Mouse (Mus musculus) CH12.LX (cell line): ENCODE measurements around the gene Tgfbr3. TPM values are rescaled to one million over a fixed set of nuclear protein-coding genes. Genes with fewer than 3 reads are reported as not detected.

Experiments
- DNase-seq: peaks from one replicate; pipeline ENCODE4 v3.0.0-alpha.2; 2013; ENCODE audit errors: extremely low read depth
- H3K27ac ChIP-seq: 2 replicates; pipeline ENCODE4 v1.5.1; 2012; ENCODE audit warnings: low read depth, mild to moderate bottlenecking, control low read depth, moderate library complexity; ENCODE audit not compliant: insufficient read depth
- H3K27me3 ChIP-seq: replicated peaks from 2 replicates; pipeline ENCODE3; 2012; ENCODE audit warnings: inconsistent platforms
- H3K36me3 ChIP-seq, 2 experiments: replicated peaks in 1 of 2; 2 replicates each; pipeline versions ENCODE3 to v1.6.1; 2012; ENCODE audit warnings: inconsistent platforms in 1 of 2, low read length in 1 of 2, mild to moderate bottlenecking in 1 of 2, mixed read lengths in 1 of 2, moderate library complexity in 1 of 2; ENCODE audit not compliant: control insufficient read depth in 1 of 2, insufficient read depth in 1 of 2
- H3K4me1 ChIP-seq, 2 experiments: 2 replicates each; pipeline ENCODE4 v1.6.1; 2012; ENCODE audit warnings: inconsistent platforms in 1 of 2, moderate library complexity in 1 of 2; ENCODE audit not compliant: insufficient read depth in 2 of 2, control insufficient read depth in 1 of 2
- H3K4me2 ChIP-seq: 2 replicates; pipeline ENCODE4 v1.6.1; 2012; ENCODE audit warnings: low read depth, mild to moderate bottlenecking, control low read depth; ENCODE audit not compliant: poor library complexity, insufficient read depth, severe bottlenecking
- H3K4me3 ChIP-seq, 3 experiments: fragments of 150-350 bp in 1 of 3; sonication (generic) in 1 of 3; replicated peaks in 1 of 3; 2 replicates each; pipeline versions ENCODE3 to v1.5.1; 2011 to 2012; ENCODE audit warnings: low read depth in 2 of 3, low read length in 2 of 3, mild to moderate bottlenecking in 2 of 3, moderate library complexity in 2 of 3, control low read depth in 1 of 3, improper control_type of control experiment in 1 of 3, inconsistent platforms in 1 of 3, mixed read lengths in 1 of 3; ENCODE audit not compliant: poor library complexity in 1 of 3
- H3K79me2 ChIP-seq: replicated peaks from 2 replicates; pipeline ENCODE4 v1.6.1; 2012; ENCODE audit warnings: mild to moderate bottlenecking, moderate library complexity; ENCODE audit not compliant: control insufficient read depth, poor library complexity, insufficient read depth, severe bottlenecking; ENCODE audit errors: extremely low read depth
- H3K9ac ChIP-seq: 2 replicates; pipeline ENCODE4 v1.6.1; 2012; ENCODE audit warnings: low read depth, mild to moderate bottlenecking, control low read depth, moderate library complexity; ENCODE audit not compliant: insufficient read depth
- H3K9me3 ChIP-seq: replicated peaks from 2 replicates; pipeline ENCODE3; 2012; ENCODE audit warnings: low read length, inconsistent platforms, mixed read lengths
- BHLHE40 ChIP-seq: IDR thresholded peaks from 2 replicates; pipeline ENCODE4 v1.6.1; 2011; ENCODE audit warnings: mild to moderate bottlenecking, low read depth, low read length, improper control_type of control experiment
- CHD1 ChIP-seq: IDR thresholded peaks from 2 replicates; pipeline ENCODE4 v1.6.1; 2012; ENCODE audit warnings: low read depth, low read length, improper control_type of control experiment, inconsistent platforms
- E2F4 ChIP-seq: IDR thresholded peaks from 2 replicates; pipeline ENCODE4 v1.6.1; 2011; ENCODE audit warnings: low read depth, low read length, improper control_type of control experiment; ENCODE audit not compliant: insufficient replicate concordance
- ELF1 ChIP-seq: IDR thresholded peaks from 2 replicates; pipeline ENCODE4 v1.6.1; 2014; ENCODE audit warnings: low read depth, mild to moderate bottlenecking, inconsistent platforms, low read length, improper control_type of control experiment
- EP300 ChIP-seq: IDR thresholded peaks from 2 replicates; pipeline ENCODE4 v1.6.1; 2011; ENCODE audit warnings: low read length, improper control_type of control experiment
- GABPA ChIP-seq: IDR thresholded peaks from 2 replicates; pipeline ENCODE4 v1.6.1; 2012; ENCODE audit warnings: low read depth, low read length, improper control_type of control experiment, inconsistent platforms; ENCODE audit not compliant: insufficient replicate concordance
- IRF4 ChIP-seq: IDR thresholded peaks from 2 replicates; pipeline ENCODE4 v1.6.1; 2014; ENCODE audit warnings: low read depth, mild to moderate bottlenecking, inconsistent platforms, low read length, improper control_type of control experiment
- JUND ChIP-seq: conservative IDR thresholded peaks from 2 replicates; pipeline ENCODE4 v1.6.1; 2011; ENCODE audit warnings: low read depth, low read length, improper control_type of control experiment
- KAT2A ChIP-seq: IDR thresholded peaks from 2 replicates; pipeline ENCODE4 v1.6.1; 2012; ENCODE audit warnings: low read length, improper control_type of control experiment, inconsistent platforms; ENCODE audit not compliant: insufficient replicate concordance
- MEF2A ChIP-seq: IDR thresholded peaks from 2 replicates; pipeline ENCODE4 v1.6.1; 2014; ENCODE audit warnings: low read depth, mild to moderate bottlenecking, inconsistent platforms, low read length, improper control_type of control experiment, borderline replicate concordance
- MXI1 ChIP-seq: IDR thresholded peaks from 2 replicates; pipeline ENCODE4 v1.6.1; 2011; ENCODE audit warnings: mild to moderate bottlenecking, low read depth, low read length, improper control_type of control experiment
- MYC ChIP-seq: IDR thresholded peaks from 2 replicates; pipeline ENCODE4 v1.6.1; 2011; ENCODE audit warnings: low read depth, mild to moderate bottlenecking, improper control_type of control experiment, low read length
- POLR2A ChIP-seq: IDR thresholded peaks from 2 replicates; pipeline ENCODE4 v1.6.1; 2011; ENCODE audit warnings: low read depth, mild to moderate bottlenecking, improper control_type of control experiment, low read length
- TBP ChIP-seq: conservative IDR thresholded peaks from 2 replicates; pipeline ENCODE4 v1.6.1; 2011; ENCODE audit warnings: low read depth, low read length, improper control_type of control experiment
- TCF12 ChIP-seq: IDR thresholded peaks from 2 replicates; pipeline ENCODE4 v1.6.1; 2014; ENCODE audit warnings: low read depth, mild to moderate bottlenecking, inconsistent platforms, low read length, improper control_type of control experiment
- UBTF ChIP-seq: IDR thresholded peaks from 2 replicates; pipeline ENCODE4 v1.6.1; 2012; ENCODE audit warnings: low read depth, mild to moderate bottlenecking, inconsistent platforms, low read length, improper control_type of control experiment, moderate library complexity
- ZMIZ1 ChIP-seq: IDR thresholded peaks from 2 replicates; pipeline ENCODE4 v1.6.1; 2012; ENCODE audit warnings: low read depth, mild to moderate bottlenecking, inconsistent platforms, low read length, improper control_type of control experiment
- dilution Hi-C: fragments of 300-500 bp; cut with MboI; formaldehyde crosslinking; loops from 2 replicates; pipeline ENCODE4 v1.14.3; 2020; ENCODE audit warnings: low sequenced_read_pairs; ENCODE audit not compliant: extremely low pct_unique_long_range_greater_than_20kb, extremely low pct_ligation_motif_present
- in situ Hi-C: fragments of 300-500 bp; cut with MboI; formaldehyde crosslinking; loops from 3 replicates; pipeline ENCODE4 v1.14.3; 2019; ENCODE audit warnings: low sequenced_read_pairs, low pct_ligation_motif_present, low pct_unique_long_range_greater_than_20kb, mixed read lengths
- polyA plus RNA-seq: library from polyadenylated mRNA; unstranded; fragments of >175 nt; gene quantifications from 2 replicates; pipeline ENCODE4 v1.2.1, GENCODE M21; 2012; ENCODE audit warnings: low read depth; ENCODE audit not compliant: insufficient read length
- total RNA-seq, 2 experiments: library from RNA; depleted of rRNA; stranded (reverse); fragments of 300-350 nt in 1 of 2; fragments of >200 nt in 1 of 2; gene quantifications; 2 replicates each; pipeline ENCODE4 v1.2.3; 2012 to 2014

Gene Tgfbr3
- total and polyA plus RNA-seq, 3 experiments = 0.13 to 0.46 (median 0.30) TPM

DNA sequence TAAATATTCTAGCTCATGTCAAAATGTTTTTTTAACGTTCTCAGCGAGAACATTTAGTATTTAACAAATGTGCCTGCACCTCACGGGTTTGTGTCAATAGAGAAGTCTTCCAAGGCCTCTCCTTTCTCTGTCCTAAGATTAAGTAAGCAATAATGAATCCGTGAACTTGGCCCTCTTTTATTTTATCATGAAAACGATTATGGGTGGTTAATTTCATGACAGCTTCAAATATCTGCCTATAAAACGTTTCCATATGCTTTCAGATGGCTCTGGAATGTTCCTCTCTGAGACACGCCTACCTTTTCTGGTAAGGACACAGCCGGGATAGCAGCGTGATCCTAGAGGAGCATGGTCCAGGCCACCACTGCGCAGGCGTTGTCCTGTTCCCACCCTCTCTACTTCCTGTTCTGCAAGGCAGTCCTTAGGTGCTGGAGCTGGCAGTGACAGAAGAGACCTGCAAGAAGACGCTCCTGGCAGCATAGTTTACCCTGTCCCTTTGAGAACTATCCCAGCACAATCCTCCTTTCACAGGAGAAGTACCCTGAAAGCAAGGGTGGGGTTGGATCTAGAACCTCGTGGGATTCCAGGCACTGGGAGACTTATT is 214.3 kb downstream of the Tgfbr3 start:
- Histone ChIP-seq H3K27me3 (no peaks in the 10 kb centered on the region), H3K9me3 (no peaks in the 10 kb centered on the region), H3K79me2 (no peaks in the 10 kb centered on the region), H3K36me3 (no peaks in the 10 kb centered on the region), H3K4me2 (no peak overlapping the region), H3K4me1 (peaks cover 10 to 30% of the 10 kb centered on the region in 2 experiments), H3K4me3 (no peak overlapping the region), H3K27ac (no peak overlapping the region), H3K9ac (no peak overlapping the region)
- in situ Hi-C loops (no loop called here), dilution Hi-C loops (no loop called here)
- TF ChIP-seq BHLHE40 (no peak), MXI1 (no peak), IRF4 (no peak), ELF1 (no peak), TBP (no peak), POLR2A (no peak), MYC (no peak), ZMIZ1 (no peak), KAT2A (no peak), EP300 (no peak), GABPA (no peak), JUND (no peak), CHD1 (no peak), TCF12 (no peak), MEF2A (no peak), UBTF (no peak), E2F4 (no peak)
- DNase-seq = no peak

DNA sequence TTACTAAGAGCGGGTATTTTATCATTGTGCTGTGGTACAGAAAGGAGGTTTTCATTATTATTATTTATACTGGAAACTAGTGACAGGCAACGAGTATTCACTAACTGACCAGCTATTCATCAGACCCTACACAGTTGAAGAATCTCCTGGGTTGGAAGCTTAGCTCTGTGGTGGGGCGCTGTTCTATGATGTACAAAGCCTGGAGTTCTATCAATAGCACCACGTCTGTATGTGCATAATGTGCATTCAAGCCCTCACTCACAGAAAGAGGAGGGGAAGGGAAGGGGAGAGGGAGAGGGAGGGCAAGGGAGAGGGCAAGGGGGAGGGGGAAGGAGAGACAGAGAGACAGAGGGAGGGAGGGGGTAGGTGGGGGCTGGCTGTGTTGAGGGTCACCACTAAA is 215.1 kb downstream of the Tgfbr3 start:
- in situ Hi-C loops = no loop called here

More for the DNA sequence above, 215.1 kb downstream of the Tgfbr3 start:
- Histone ChIP-seq H3K36me3 (no peaks in the 10 kb centered on the region), H3K79me2 (no peaks in the 10 kb centered on the region), H3K4me1 (peaks cover 10 to 28% of the 10 kb centered on the region in 2 experiments), H3K9me3 (no peaks in the 10 kb centered on the region), H3K4me2 (no peak overlapping the region), H3K27ac (no peak overlapping the region), H3K27me3 (no peaks in the 10 kb centered on the region), H3K9ac (no peak overlapping the region), H3K4me3 (no peak overlapping the region)
- dilution Hi-C loops = no loop called here
- no peak for TF ChIP-seq ZMIZ1
- no peak for DNase-seq
